In the genomic region with DNA sequence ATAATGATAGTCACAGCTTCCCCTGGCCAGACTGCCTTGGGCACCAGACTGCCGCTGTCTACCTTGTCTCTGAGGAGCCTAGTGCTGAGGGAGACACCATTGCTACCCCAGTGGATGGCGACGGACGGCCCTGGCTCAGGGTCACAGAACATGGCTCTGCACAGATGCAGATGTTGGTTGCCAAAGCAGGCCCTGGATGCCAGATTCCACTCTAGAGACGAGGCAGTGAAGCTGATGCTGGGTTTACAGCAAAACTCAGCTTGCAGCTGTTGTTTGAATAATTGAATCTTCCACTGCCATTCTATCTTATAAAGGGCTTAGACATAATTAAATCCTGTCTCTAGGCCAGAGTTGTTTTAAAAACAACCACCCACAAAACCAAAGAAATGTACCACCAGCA, we compare ENCODE assay signal across 10 mouse cellular contexts.
DNase-seq lines count a peak whose midpoint lies in the region; ATAC-seq lines count a peak whose summit lies in the region.
"Had no signal": no experiment of that assay in that cellular context is flagged by ENCODE, and none has a peak within 500 bp of the region (broad histone marks: within the 10 kb centered on the region; RNA-seq: fewer than 3 reads in every experiment).

No protein-coding gene starts in this region.

- peak overlapping the region; percentile 62 for H3K27ac ChIP-seq in heart, embryonic 15.5 days
- H3K27ac ChIP-seq: hindbrain, embryonic 14.5 days had no signal

- H3K27me3 ChIP-seq in heart, embryonic 15.5 days, result no peaks in the 10 kb centered on the region

- DNase-seq in gastrocnemius, postnatal 10 days, result peak; percentile 42
- DNase-seq in gastrocnemius, adult 18-20 months (ENCODE audit: low spot score), result no peak
- peak; percentile 10 for DNase-seq in ovary, postnatal 36 days (ENCODE audit: low spot score)
- DNase-seq in ovary, postnatal 10 days (ENCODE audit: low spot score), result no peak
- DNase-seq in frontal cortex, postnatal 25 days (ENCODE audit: low spot score in 2 of 2), result no peak
- DNase-seq: cerebellum, adult 9-10 months; kidney, postnatal 36 days had no signal

- H3K9me3 ChIP-seq in heart, embryonic 15.5 days (replicated peaks), result no peaks in the 10 kb centered on the region

- H3K4me3 ChIP-seq in heart, embryonic 15.5 days, result no peak overlapping the region

- no peaks in the 10 kb centered on the region for H3K36me3 ChIP-seq in heart, embryonic 15.5 days

- 40% methylated on average over 5 of the region's 5 CpGs for WGBS in heart, embryonic 15.5 days

- H3K4me1 ChIP-seq in heart, embryonic 15.5 days (replicated peaks), result peaks cover 30% of the 10 kb centered on the region

- no peak for ATAC-seq in heart, embryonic 15.5 days (replicated peaks; ENCODE audit: insufficient number of reproducible peaks, insufficient read depth, low FRiP score, low read depth)
- no peak for ATAC-seq in CD4-positive, CD25-positive, alpha-beta regulatory T cell, adult 4 months

- H3K9ac ChIP-seq in heart, embryonic 15.5 days, result no peak overlapping the region
- H3K9ac ChIP-seq: hindbrain, embryonic 14.5 days had no signal

- no peak overlapping the region for H3K4me2 ChIP-seq in heart, embryonic 15.5 days
- H3K4me2 ChIP-seq: hindbrain, embryonic 14.5 days had no signal

Comparison
In these comparisons a context has a peak if more than half of its experiments do, and no peak if none do; other contexts are left out.
1. DNase-seq: peak in gastrocnemius, postnatal 10 days (single experiment) and ovary, postnatal 36 days (single experiment); none in gastrocnemius, adult 18-20 months (single experiment), ovary, postnatal 10 days (single experiment) and frontal cortex, postnatal 25 days (0 of 2).